Mouse (Mus musculus) neural tube, embryonic 12.5 days (tissue): Measurements from ENCODE around the gene Arhgdig. TPM values are rescaled to one million over a fixed set of nuclear protein-coding genes. Genes with fewer than 3 reads are reported as not detected.

Experiments
- ATAC-seq: fragments of 200-750 bp; cut with Nextera tagmentation; 2 replicates; pipeline ENCODE4 v1.8.0; 2017; ENCODE audit warnings: low read depth, mild to moderate bottlenecking, moderate TSS enrichment, moderate library complexity; ENCODE audit not compliant: low FRiP score
- H3K27ac ChIP-seq: fragments of 300-500 bp; sonication (generic); 2 replicates; pipeline ENCODE4 v1.5.1; 2016
- H3K27me3 ChIP-seq: fragments of 300-500 bp; sonication (generic); replicated peaks from 2 replicates; pipeline ENCODE4 v1.6.1; 2016; ENCODE audit warnings: mild to moderate bottlenecking
- H3K36me3 ChIP-seq: fragments of 300-500 bp; sonication (generic); 2 replicates; pipeline ENCODE4 v1.6.1; 2016; ENCODE audit warnings: mild to moderate bottlenecking
- H3K4me1 ChIP-seq: fragments of 300-500 bp; sonication (generic); 2 replicates; pipeline ENCODE4 v1.6.1; 2016
- H3K4me2 ChIP-seq: fragments of 300-500 bp; sonication (generic); replicated peaks from 2 replicates; pipeline ENCODE4 v1.6.1; 2016; ENCODE audit warnings: mild to moderate bottlenecking
- H3K4me3 ChIP-seq: fragments of 300-500 bp; sonication (generic); 2 replicates; pipeline ENCODE4 v1.5.1; 2016
- H3K9ac ChIP-seq: fragments of 300-500 bp; sonication (generic); 2 replicates; pipeline ENCODE4 v1.6.1; 2016; ENCODE audit warnings: mild to moderate bottlenecking
- H3K9me3 ChIP-seq: fragments of 300-500 bp; sonication (generic); 2 replicates; pipeline ENCODE4 v1.6.1; 2016; ENCODE audit warnings: mild to moderate bottlenecking
- WGBS: fragments of 180-500 bp; shearing (Covaris S2); methylation state at CpG from one replicate; pipeline ENCODE4 v1.1.7; 2016; 5-methylcytosine and 5-hydroxymethylcytosine counted together
- polyA plus RNA-seq: library from polyadenylated mRNA; unstranded; fragments of >200 nt; fragmentation: Nextera tagmentation; extraction: Ambion mirVana; gene quantifications from 2 replicates; pipeline ENCODE4 v1.2.1, GENCODE M21; 2016

Gene Arhgdig
- polyA plus RNA-seq, 1 experiment from 2014 or later = 45.2 TPM

DNA sequence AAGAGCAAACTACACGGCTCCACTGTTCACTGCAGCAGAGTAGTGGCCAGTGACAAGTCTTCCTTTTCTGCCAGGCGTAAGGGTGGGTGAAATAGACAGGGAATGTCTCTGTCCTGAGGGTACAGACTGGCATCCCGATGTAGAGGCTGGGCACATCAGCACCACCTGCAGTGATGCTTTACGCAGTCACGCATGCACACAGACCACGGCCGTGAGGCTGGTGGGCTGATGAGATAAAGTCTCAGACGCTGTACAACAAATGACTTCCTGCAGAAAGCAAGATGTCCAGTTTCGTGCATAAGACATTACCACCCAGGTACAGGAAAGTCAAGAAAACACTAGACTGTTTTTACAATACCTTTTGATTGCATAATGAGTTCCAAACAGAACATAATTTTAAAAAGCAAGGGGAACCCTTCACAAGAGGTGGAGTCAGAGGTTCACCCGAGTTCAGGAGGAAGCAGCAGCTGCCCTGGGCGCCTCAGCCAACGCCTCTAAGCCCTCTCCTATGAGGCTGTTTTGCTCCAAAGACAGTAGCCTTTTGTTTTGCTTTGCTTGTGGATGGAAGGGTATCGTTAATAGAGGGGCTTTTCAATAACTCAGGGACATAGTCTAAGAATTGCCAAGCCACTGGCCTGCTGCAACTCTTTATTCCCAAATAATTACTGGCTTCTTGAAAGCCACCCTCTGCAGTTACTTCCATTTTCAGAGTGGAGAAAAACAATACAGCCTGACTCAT lies 27.7 kb upstream of the Arhgdig start:
- Histone ChIP-seq H3K36me3 (no peaks in the 10 kb centered on the region), H3K4me1 (peaks cover 9% of the 10 kb centered on the region), H3K9ac (no peak overlapping the region), H3K4me3 (no peak overlapping the region), H3K27ac (no peak overlapping the region), H3K27me3 (no peaks in the 10 kb centered on the region), H3K9me3 (no peaks in the 10 kb centered on the region), H3K4me2 (no peak overlapping the region)
- WGBS = 51% methylated on average over 13 of the region's 13 CpGs
- no peak for ATAC-seq

DNA sequence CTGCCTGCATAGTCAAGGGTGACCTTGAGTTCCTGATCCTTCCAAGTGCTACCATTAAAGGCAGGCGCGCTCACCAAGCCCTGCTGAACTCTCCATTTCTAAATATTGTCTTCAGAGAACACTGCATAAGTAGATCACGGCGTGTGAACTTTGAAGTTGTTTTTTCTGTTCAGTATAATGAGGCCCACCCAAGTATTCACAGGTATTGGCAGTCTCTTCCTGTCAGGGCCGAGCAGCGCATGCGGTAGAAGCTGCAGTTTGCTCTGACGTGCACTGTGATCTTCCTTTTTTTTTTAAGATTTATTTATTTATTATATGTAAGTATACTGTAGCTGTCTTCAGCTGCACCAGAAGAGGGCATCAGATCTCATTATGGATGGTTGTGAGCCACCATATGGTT lies 26.8 kb upstream of the Arhgdig start:
- no peak for ATAC-seq
- no peaks in the 10 kb centered on the region for H3K27me3 ChIP-seq
- no peak overlapping the region for H3K4me2 ChIP-seq
- H3K9me3 ChIP-seq = no peaks in the 10 kb centered on the region
- no peak overlapping the region for H3K4me3 ChIP-seq
- H3K36me3 ChIP-seq = no peaks in the 10 kb centered on the region
- 93% methylated on average over 8 of the region's 8 CpGs for WGBS
- H3K27ac ChIP-seq = no peak overlapping the region
- H3K9ac ChIP-seq = no peak overlapping the region
- peaks cover 9% of the 10 kb centered on the region for H3K4me1 ChIP-seq

DNA sequence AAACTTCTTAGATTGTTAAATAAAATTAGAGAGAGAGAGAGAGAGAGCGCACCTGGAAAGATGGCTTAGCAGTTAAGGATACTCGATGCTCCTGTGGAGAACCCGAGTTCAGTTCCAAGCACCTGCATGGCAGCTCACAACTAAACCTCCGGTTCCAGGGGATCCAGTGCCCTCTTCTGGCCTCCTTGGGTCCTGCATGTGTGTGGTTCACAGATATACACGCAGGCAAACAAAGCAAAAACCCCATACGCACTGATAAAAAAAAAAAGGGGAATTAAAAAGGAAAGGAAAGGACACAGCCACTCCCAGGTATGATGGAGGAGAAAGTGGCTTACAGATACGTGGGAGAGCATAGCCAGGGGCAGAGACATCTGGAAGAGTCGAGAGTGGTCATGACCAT lies 25.3 kb upstream of the Arhgdig start:
- Histone ChIP-seq H3K27ac (no peak overlapping the region), H3K4me1 (peaks cover 9% of the 10 kb centered on the region), H3K27me3 (no peaks in the 10 kb centered on the region), H3K9me3 (no peaks in the 10 kb centered on the region), H3K36me3 (no peaks in the 10 kb centered on the region), H3K4me3 (no peak overlapping the region), H3K9ac (no peak overlapping the region), H3K4me2 (no peak overlapping the region)
- 76% methylated on average over 8 of the region's 8 CpGs for WGBS
- ATAC-seq = no peak

DNA sequence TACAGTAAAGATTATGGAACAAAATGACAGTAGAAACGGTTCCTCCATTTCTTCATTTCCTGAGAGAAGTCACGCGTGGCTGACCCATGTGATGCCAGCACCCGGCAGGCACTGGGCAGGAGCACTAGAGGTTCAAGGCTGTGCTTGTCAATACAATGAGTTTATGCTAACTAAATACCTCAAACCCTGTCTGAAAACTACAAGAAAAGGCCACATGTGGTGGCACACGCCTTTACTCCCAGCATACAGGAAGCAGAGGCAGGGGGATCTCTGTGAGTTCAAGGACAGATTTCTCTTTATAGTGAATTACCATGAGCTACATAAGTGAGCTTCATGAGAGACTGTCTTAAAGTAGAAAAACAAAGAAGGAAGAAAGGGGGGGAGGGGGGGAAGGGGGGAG lies 23.6 kb upstream of the Arhgdig start:
- no peak overlapping the region for H3K9ac ChIP-seq
- H3K4me1 ChIP-seq = peaks cover 9% of the 10 kb centered on the region
- no peaks in the 10 kb centered on the region for H3K27me3 ChIP-seq
- ATAC-seq = no peak
- H3K4me3 ChIP-seq = no peak overlapping the region
- H3K9me3 ChIP-seq = no peaks in the 10 kb centered on the region
- H3K27ac ChIP-seq = no peak overlapping the region
- H3K36me3 ChIP-seq = no peaks in the 10 kb centered on the region
- WGBS = 89% methylated on average over 5 of the region's 5 CpGs
- no peak overlapping the region for H3K4me2 ChIP-seq

DNA sequence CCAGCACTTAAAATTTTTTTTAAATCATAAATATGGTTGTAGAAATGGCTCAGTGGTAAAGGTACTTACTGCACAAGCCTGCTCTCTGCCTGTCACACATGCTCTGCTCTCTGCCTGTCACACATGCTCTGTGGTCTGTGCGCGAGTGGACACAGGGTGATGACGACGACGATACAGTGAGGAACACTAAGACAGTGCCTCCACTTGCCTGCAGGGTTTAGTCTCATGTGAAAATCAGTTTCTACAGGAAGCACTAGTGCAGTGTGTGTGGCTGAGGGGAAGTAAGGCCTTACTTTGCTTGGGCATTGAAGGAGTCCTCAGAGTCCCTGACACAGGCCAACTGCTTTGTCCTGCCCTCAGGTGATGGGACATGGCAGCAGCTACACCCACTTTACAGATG lies 22.2 kb upstream of the Arhgdig start:
- no peak overlapping the region for H3K9ac ChIP-seq
- no peak overlapping the region for H3K4me2 ChIP-seq
- 91% methylated on average over 5 of the region's 5 CpGs for WGBS
- no peaks in the 10 kb centered on the region for H3K4me1 ChIP-seq
- no peaks in the 10 kb centered on the region for H3K27me3 ChIP-seq
- H3K4me3 ChIP-seq = no peak overlapping the region
- no peaks in the 10 kb centered on the region for H3K36me3 ChIP-seq
- H3K9me3 ChIP-seq = no peaks in the 10 kb centered on the region
- no peak for ATAC-seq
- H3K27ac ChIP-seq = no peak overlapping the region

DNA sequence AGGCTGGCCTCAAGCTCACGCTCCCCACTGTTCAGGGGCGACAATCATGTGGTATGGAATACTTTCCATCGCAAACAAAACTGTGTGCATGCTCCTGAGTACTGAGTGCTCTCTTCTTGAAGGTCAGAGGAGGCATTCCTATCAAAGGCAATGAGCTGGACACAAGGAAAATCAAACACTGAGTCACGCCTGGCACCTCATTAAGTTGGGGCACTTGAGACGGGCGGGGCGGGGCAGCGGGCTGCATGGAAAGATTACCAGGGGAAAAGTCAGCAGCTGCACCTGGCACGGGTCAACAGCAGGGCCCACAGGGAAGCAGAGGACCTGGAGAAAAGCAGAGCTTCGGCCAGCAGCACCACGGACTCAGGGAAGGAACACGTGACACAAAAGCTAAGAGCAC lies 17.6 kb upstream of the Arhgdig start:
- Histone ChIP-seq H3K9me3 (no peaks in the 10 kb centered on the region), H3K4me3 (no peak overlapping the region), H3K9ac (no peak overlapping the region), H3K4me1 (no peaks in the 10 kb centered on the region), H3K27ac (no peak overlapping the region), H3K4me2 (no peak overlapping the region), H3K27me3 (no peaks in the 10 kb centered on the region), H3K36me3 (no peaks in the 10 kb centered on the region)
- no peak for ATAC-seq
- WGBS = 87% methylated on average over 12 of the region's 12 CpGs

DNA sequence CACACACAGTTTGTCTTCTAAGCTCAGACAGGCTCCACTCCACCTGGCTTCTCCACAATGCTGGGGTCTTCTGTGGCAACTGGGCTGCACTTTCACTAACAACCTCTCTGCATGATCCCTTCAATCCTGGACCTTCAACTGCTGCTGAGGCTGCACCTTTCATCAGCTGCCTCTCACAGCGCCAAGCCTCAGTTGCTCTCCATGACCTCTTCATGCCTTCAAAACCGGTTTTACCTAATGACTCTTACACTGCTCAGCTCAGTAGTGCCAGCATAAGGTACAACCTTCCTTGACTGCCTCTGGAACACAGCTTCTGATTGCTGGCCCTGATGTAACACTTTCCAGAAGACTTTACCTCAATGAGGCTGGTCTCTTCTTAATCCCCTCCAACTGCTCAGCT lies 13.9 kb upstream of the Arhgdig start:
- ATAC-seq = no peak
- Histone ChIP-seq H3K36me3 (no peaks in the 10 kb centered on the region; the same call in 1 of the 2 replicates), H3K27ac (no peak overlapping the region), H3K9ac (no peak overlapping the region), H3K4me3 (no peak overlapping the region), H3K9me3 (no peaks in the 10 kb centered on the region), H3K27me3 (no peaks in the 10 kb centered on the region), H3K4me2 (no peak overlapping the region), H3K4me1 (no peaks in the 10 kb centered on the region)
- WGBS = 74% methylated on average over 2 of the region's 2 CpGs

DNA sequence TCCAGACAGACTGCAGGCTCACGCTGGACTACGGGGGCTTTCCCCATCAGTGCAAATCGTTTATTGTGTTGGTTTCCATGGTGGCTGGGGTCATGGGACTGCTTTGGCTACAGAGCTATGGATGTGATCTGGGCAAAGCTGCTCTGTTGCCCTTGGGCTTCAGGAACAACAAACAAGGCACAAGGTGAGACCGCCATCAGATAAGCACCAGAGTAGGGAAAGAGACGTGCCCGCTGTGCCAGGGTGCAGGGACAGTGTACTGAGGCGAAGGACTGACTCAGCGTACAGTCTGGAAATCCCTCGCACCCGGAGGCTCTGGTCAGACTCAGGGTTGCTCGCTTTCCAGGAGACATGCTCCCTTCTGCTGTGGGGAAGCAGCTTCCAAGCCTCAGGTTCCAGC lies 5.1 kb upstream of the Arhgdig start:
- H3K9ac ChIP-seq = no peak overlapping the region
- H3K27me3 ChIP-seq = no peaks in the 10 kb centered on the region
- H3K9me3 ChIP-seq = no peaks in the 10 kb centered on the region
- ATAC-seq = no peak
- H3K4me2 ChIP-seq = no peak overlapping the region
- H3K27ac ChIP-seq = no peak overlapping the region
- no peak overlapping the region for H3K4me3 ChIP-seq
- WGBS = 87% methylated on average over 11 of the region's 11 CpGs
- H3K4me1 ChIP-seq = no peaks in the 10 kb centered on the region
- H3K36me3 ChIP-seq = peaks cover 5% of the 10 kb centered on the region; the same call in 1 of the 2 replicates

DNA sequence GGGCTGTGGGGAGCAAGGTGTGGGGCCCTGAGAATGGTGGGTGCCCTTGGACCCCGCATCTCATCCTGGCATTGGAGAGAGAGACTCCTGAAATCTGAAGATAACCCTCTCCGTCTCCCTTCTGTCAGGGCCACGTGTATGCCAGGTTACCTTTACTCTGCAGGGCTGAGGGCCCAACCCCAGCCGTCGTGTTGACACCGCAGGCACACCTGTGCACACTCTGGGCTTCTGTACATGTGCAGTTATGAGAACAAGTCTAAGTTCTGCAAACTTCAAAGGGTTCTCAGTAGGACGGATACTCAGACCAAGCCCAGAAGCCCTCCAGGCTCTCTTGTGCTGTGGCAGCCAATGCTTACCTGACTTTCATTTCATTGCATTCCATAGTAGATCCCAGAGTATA lies 4.7 kb upstream of the Arhgdig start:
- H3K4me2 ChIP-seq = no peak overlapping the region
- H3K27me3 ChIP-seq = no peaks in the 10 kb centered on the region
- H3K36me3 ChIP-seq = peaks cover 5% of the 10 kb centered on the region; the same call in 1 of the 2 replicates
- no peak overlapping the region for H3K9ac ChIP-seq
- H3K27ac ChIP-seq = no peak overlapping the region
- H3K4me1 ChIP-seq = no peaks in the 10 kb centered on the region
- no peak overlapping the region for H3K4me3 ChIP-seq
- H3K9me3 ChIP-seq = no peaks in the 10 kb centered on the region
- 88% methylated on average over 7 of the region's 7 CpGs for WGBS
- ATAC-seq = no peak

DNA sequence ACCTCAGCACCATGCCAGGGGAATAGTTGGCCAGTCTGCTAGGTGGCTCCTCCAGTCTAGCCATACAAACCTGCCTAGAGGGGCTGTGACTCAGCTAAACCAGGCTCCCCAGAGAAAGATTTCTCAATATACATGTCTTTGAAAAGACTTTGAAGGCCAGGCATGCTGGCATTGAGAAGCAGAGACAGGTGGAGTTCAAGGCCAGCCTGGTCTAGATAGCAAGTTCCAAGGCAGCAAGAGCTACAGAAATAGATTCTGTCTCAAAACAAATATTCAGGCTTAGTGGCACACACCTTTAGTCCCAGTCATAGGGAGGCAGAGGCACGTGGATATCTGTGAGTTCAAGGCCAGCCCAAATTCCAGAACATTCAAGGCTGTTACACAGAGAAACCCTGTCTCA lies 1.2 kb downstream of the Arhgdig start:
- Histone ChIP-seq H3K36me3 (no peaks in the 10 kb centered on the region), H3K4me2 (no peak overlapping the region), H3K4me3 (no peak overlapping the region), H3K27ac (no peak overlapping the region), H3K9ac (no peak overlapping the region), H3K4me1 (peaks cover 10% of the 10 kb centered on the region), H3K9me3 (no peaks in the 10 kb centered on the region), H3K27me3 (peaks cover 36% of the 10 kb centered on the region)
- ATAC-seq = no peak
- 71% methylated on average over 1 of the region's 1 CpGs for WGBS

DNA sequence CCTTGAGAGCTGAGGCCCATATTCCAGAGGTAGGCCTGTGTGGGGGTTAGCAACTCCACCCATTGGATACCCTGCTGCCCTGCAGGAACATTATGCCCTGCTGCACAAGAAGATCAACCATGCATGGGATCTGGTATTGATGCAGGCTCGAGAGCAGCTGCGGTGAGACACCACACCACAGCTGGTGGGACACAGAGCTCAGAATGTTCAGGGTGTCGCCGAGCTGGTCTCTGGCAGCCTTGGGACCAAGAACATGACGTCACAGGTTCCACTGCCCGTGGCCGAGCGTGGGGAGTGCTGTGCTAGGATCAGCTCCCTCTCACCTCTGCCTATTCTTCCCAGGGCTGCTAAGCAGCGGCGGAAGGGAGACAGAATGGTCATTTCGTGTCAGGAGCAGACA lies 2.8 kb downstream of the Arhgdig start:
- H3K4me2 ChIP-seq = no peak overlapping the region
- no peak overlapping the region for H3K9ac ChIP-seq
- H3K27me3 ChIP-seq = peaks cover 51% of the 10 kb centered on the region
- WGBS = 36% methylated on average over 11 of the region's 11 CpGs
- H3K4me3 ChIP-seq = no peak overlapping the region
- no peaks in the 10 kb centered on the region for H3K9me3 ChIP-seq
- peaks cover 18% of the 10 kb centered on the region for H3K4me1 ChIP-seq
- H3K27ac ChIP-seq = no peak overlapping the region
- no peak for ATAC-seq
- no peaks in the 10 kb centered on the region for H3K36me3 ChIP-seq

DNA sequence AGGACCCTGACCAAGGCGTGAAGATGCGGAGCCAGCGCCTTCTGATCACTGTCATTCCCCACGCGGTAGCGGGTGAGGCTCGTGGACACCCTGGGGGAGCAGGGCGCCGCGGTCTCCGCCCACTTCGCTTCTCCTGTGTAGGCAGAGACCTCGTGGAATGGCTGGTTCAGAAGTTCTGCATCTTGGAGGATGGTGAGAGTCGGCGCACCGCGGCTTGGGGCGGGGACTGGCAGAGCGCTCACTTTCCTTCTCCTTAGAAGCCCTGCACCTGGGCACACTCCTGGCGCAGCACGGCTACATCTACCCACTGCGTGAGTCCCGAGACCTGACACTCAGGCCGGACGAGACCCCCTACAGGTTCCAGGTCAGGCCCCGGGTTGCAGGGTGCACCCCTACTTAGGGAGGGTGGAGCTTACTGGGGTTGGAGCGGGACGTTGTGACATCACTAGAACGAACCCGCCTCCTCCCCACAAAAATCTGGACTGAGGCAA lies 4.2 kb downstream of the Arhgdig start:
- ATAC-seq = no peak; the same call in 1 of the 2 replicates
- H3K4me1 ChIP-seq = peaks cover 18% of the 10 kb centered on the region
- peak overlapping the region; percentile 30; the same call in 1 of the 2 replicates for H3K9ac ChIP-seq
- H3K9me3 ChIP-seq = no peaks in the 10 kb centered on the region
- 1% methylated on average over 30 of the region's 30 CpGs for WGBS
- peak overlapping the region; percentile 55 for H3K4me2 ChIP-seq
- peaks cover 63% of the 10 kb centered on the region for H3K27me3 ChIP-seq
- H3K27ac ChIP-seq = no peak overlapping the region
- peak overlapping the region; percentile 30 for H3K4me3 ChIP-seq
- no peaks in the 10 kb centered on the region for H3K36me3 ChIP-seq

DNA sequence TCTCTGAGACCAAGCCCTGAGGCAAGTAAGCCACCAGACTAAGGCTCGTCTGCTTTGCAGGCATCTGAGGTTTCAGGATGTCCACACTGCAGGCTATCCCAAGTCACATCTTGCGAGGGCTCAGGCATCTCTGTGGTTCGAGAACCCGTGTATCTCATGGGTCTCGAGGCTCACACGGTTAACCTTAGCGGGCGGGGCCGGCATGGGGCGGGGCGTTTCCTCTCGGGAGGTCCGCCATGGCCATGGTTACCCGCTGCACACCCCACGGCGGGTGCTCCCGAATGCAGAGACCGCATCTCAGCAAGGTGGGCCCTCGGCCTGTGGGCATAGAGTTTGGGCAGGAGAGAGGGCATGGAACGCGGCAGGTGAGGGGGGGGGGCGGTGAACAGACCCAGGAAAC lies 4.8 kb downstream of the Arhgdig start, which contains the start of gene Rgs11:
TSS of gene Rgs11 (plus strand) at position 215 of the 400 bp plus-strand sequence.
- peak within 1 kb of the TSS; percentile 95 for H3K4me2 ChIP-seq
- H3K27me3 ChIP-seq = peaks cover 63% of the 10 kb centered on the region
- no peaks in the 10 kb centered on the region for H3K9me3 ChIP-seq
- 0 out of 2 replicates have a peak, but pooled peaks cover 4% of the 10 kb centered on the region for H3K36me3 ChIP-seq
- H3K4me3 ChIP-seq = peak within 1 kb of the TSS; percentile 30
- peak within 1 kb of the TSS; percentile 30; the same call in 1 of the 2 replicates for H3K9ac ChIP-seq
- ATAC-seq = no peak
- peaks cover 18% of the 10 kb centered on the region for H3K4me1 ChIP-seq
- 2% methylated on average over 22 of the region's 22 CpGs for WGBS
- no peak within 1 kb of the TSS for H3K27ac ChIP-seq
